Mouse (Mus musculus): ENCODE measurements at regions not wholly inside any gene's neighbourhood (a gene's known extent, or its start where the extent isn't known, plus 50 kb on each side); places are given as distances from the start of the nearest gene placed in this dataset.

GRCm38 (mm10) chr13:71733360-71733759 lies 230.2 kb downstream of the Irx1 start:
- TF ChIP-seq CTCF (IDR thresholded peaks at IDR 0.05) (no peak), EP300 (IDR thresholded peaks at IDR 0.05) (no peak)
